Mouse (Mus musculus) lung, adult 2 months (tissue): ENCODE measurements at regions not wholly inside any gene's neighbourhood (a gene's known extent, or its start where the extent isn't known, plus 50 kb on each side); places are given as distances from the start of the nearest gene placed in this dataset.

Source experiments
- CTCF ChIP-seq: fragments of 200-500 bp; IDR thresholded peaks from 2 replicates; pipeline ENCODE4 v1.5.1; 2011; ENCODE audit warnings: mild to moderate bottlenecking, low read length, control low read depth; ENCODE audit not compliant: insufficient read depth
- POLR2A ChIP-seq: fragments of 200-500 bp; IDR thresholded peaks from 2 replicates; pipeline ENCODE4 v1.6.1; 2011; ENCODE audit warnings: low read depth, mild to moderate bottlenecking, control low read depth, low read length, borderline replicate concordance; ENCODE audit errors: extremely low read depth

- TF ChIP-seq CTCF (no peak), POLR2A (no peak)
Measured at GRCm38 (mm10) chr17:44363111-44363510, 174.7 kb downstream of the Clic5 start.
